Mouse (Mus musculus) MEL (cell line): ENCODE results near the gene Ephx4.

Experiments
- CTCF ChIP-seq, 3 experiments: IDR thresholded peaks in 2 of 3; conservative IDR thresholded peaks in 1 of 3; 2 replicates each; pipeline ENCODE4 v1.5.1; 2011 to 2012; ENCODE audit warnings: low read length in 3 of 3, low read depth in 2 of 3, mild to moderate bottlenecking in 2 of 3, improper control_type of control experiment in 1 of 3, inconsistent platforms in 1 of 3, mixed read lengths in 1 of 3, moderate library complexity in 1 of 3; ENCODE audit not compliant: control insufficient read depth in 1 of 3, insufficient read depth in 1 of 3, poor library complexity in 1 of 3, severe bottlenecking in 1 of 3
- E2F4 ChIP-seq: IDR thresholded peaks from 2 replicates; pipeline ENCODE4 v1.6.1; 2011; ENCODE audit warnings: low read depth, low read length, improper control_type of control experiment, borderline replicate concordance
- MAX ChIP-seq: IDR thresholded peaks from 2 replicates; pipeline ENCODE4 v1.6.1; 2011; ENCODE audit warnings: low read length, improper control_type of control experiment
- MAZ ChIP-seq: IDR thresholded peaks from 2 replicates; pipeline ENCODE4 v1.6.1; 2012; ENCODE audit warnings: low read depth, mild to moderate bottlenecking, inconsistent platforms, low read length, improper control_type of control experiment
- MEF2A ChIP-seq: IDR thresholded peaks from 2 replicates; pipeline ENCODE4 v1.6.1; 2014; ENCODE audit warnings: low read depth, mild to moderate bottlenecking, inconsistent platforms, low read length, improper control_type of control experiment; ENCODE audit not compliant: poor library complexity, insufficient replicate concordance, severe bottlenecking; ENCODE audit errors: extremely low read depth
- MXI1 ChIP-seq: IDR thresholded peaks from 2 replicates; pipeline ENCODE4 v1.6.1; 2011; ENCODE audit warnings: mild to moderate bottlenecking, low read depth, low read length, improper control_type of control experiment
- MYB ChIP-seq: IDR thresholded peaks from 2 replicates; pipeline ENCODE4 v1.6.1; 2011; ENCODE audit warnings: mild to moderate bottlenecking, low read depth, low read length, improper control_type of control experiment
- POLR2A ChIP-seq, 2 experiments: IDR thresholded peaks; 2 replicates each; pipeline ENCODE4 v1.6.1; 2011 to 2012; ENCODE audit warnings: low read length in 2 of 2, mild to moderate bottlenecking in 2 of 2, control low read depth in 1 of 2, improper control_type of control experiment in 1 of 2, low read depth in 1 of 2, moderate library complexity in 1 of 2; ENCODE audit not compliant: control insufficient read depth in 1 of 2, insufficient read depth in 1 of 2, poor library complexity in 1 of 2
- POLR2AphosphoS2 ChIP-seq: IDR thresholded peaks from 2 replicates; pipeline ENCODE4 v1.6.1; 2011; ENCODE audit warnings: low read length, improper control_type of control experiment
- POLR2AphosphoS5 ChIP-seq: IDR thresholded peaks from 2 replicates; pipeline ENCODE4 v1.6.1; 2012; ENCODE audit warnings: low read depth, borderline replicate concordance, mild to moderate bottlenecking, inconsistent platforms, low read length, moderate library complexity, mixed read lengths
- TCF12 ChIP-seq: IDR thresholded peaks from 2 replicates; pipeline ENCODE4 v1.6.1; 2014; ENCODE audit warnings: low read depth, mild to moderate bottlenecking, inconsistent platforms, low read length, improper control_type of control experiment, moderate library complexity
- USF1 ChIP-seq: IDR thresholded peaks from 2 replicates; pipeline ENCODE4 v1.6.1; 2014; ENCODE audit warnings: low read depth, mild to moderate bottlenecking, inconsistent platforms, low read length, improper control_type of control experiment, moderate library complexity
- ZC3H11A ChIP-seq: IDR thresholded peaks from 2 replicates; pipeline ENCODE4 v1.6.1; 2012; ENCODE audit warnings: low read depth, mild to moderate bottlenecking, inconsistent platforms, low read length, improper control_type of control experiment

GRCm38 (mm10) chr5:107410305-107410704, 7.8 kb downstream of the Ephx4 start:
- TF ChIP-seq CTCF (IDR thresholded peaks at IDR 0.05 in 2 of 3, conservative IDR thresholded peaks at IDR 0.05 in 1 of 3; ENCODE audit: control insufficient read depth in 1 of 3, insufficient read depth in 1 of 3, low read depth in 2 of 3, low read length in 3 of 3, poor library complexity in 1 of 3, severe bottlenecking in 1 of 3): no peak
- no peak for TF ChIP-seq POLR2AphosphoS2
- TF ChIP-seq MXI1: no peak
- TF ChIP-seq MEF2A: no peak
- no peak for TF ChIP-seq MAZ
- no peak for TF ChIP-seq POLR2A (IDR thresholded peaks at IDR 0.05; ENCODE audit: control insufficient read depth in 1 of 2, insufficient read depth in 1 of 2, low read depth in 1 of 2, low read length in 2 of 2, poor library complexity in 1 of 2)
- no peak for TF ChIP-seq MAX
- TF ChIP-seq E2F4: no peak
- TF ChIP-seq TCF12: no peak
- no peak for TF ChIP-seq MYB
- TF ChIP-seq ZC3H11A: no peak
- no peak for TF ChIP-seq USF1
- no peak for TF ChIP-seq POLR2AphosphoS5
